Mouse (Mus musculus) midbrain, embryonic 16.5 days (tissue): ENCODE results near the gene Lgr6. TPM values are rescaled to one million over a fixed set of nuclear protein-coding genes. Genes with fewer than 3 reads are reported as not detected.

Experiments used
- ATAC-seq: fragments of 200-750 bp; cut with Nextera tagmentation; 2 replicates; pipeline ENCODE4 v1.8.0; 2017; ENCODE audit warnings: moderate TSS enrichment
- H3K27ac ChIP-seq: fragments of 300-500 bp; sonication (generic); 2 replicates; pipeline ENCODE4 v1.5.1; 2014; ENCODE audit warnings: mild to moderate bottlenecking, low read length, mixed read lengths
- H3K27me3 ChIP-seq: fragments of 300-500 bp; sonication (generic); 2 replicates; pipeline ENCODE4 v1.6.1; 2014; ENCODE audit warnings: low read depth, low read length, mixed read lengths; ENCODE audit not compliant: control insufficient read depth, insufficient read depth
- H3K36me3 ChIP-seq: fragments of 300-500 bp; sonication (generic); 2 replicates; pipeline ENCODE4 v1.6.1; 2014; ENCODE audit warnings: mild to moderate bottlenecking, low read length, moderate library complexity, mixed read lengths; ENCODE audit not compliant: control insufficient read depth, insufficient read depth
- H3K4me1 ChIP-seq: fragments of 300-500 bp; sonication (generic); 2 replicates; pipeline ENCODE4 v1.6.1; 2014; ENCODE audit warnings: mild to moderate bottlenecking, low read length, mixed read lengths; ENCODE audit not compliant: control insufficient read depth, insufficient read depth
- H3K4me2 ChIP-seq: fragments of 300-500 bp; sonication (generic); 2 replicates; pipeline ENCODE4 v1.6.1; 2014; ENCODE audit warnings: mild to moderate bottlenecking, low read length, mixed read lengths
- H3K4me3 ChIP-seq: fragments of 300-500 bp; sonication (generic); 2 replicates; pipeline ENCODE4 v1.5.1; 2014; ENCODE audit warnings: low read depth, mild to moderate bottlenecking, low read length, moderate library complexity, mixed read lengths
- H3K9ac ChIP-seq: fragments of 300-500 bp; sonication (generic); 2 replicates; pipeline ENCODE4 v1.6.1; 2014; ENCODE audit warnings: low read depth, low read length, mixed read lengths
- H3K9me3 ChIP-seq: fragments of 300-500 bp; sonication (generic); replicated peaks from 2 replicates; pipeline ENCODE4 v1.6.1; 2014; ENCODE audit warnings: mild to moderate bottlenecking, low read length, mixed read lengths; ENCODE audit not compliant: control insufficient read depth, poor library complexity, severe bottlenecking
- WGBS: fragments of 180-500 bp; shearing (Covaris S2); extraction: QIAGEN DNeasy Blood & Tissue Kit; methylation state at CpG from one replicate; pipeline ENCODE4 v1.1.7; 2014; 5-methylcytosine and 5-hydroxymethylcytosine counted together
- polyA plus RNA-seq: library from polyadenylated mRNA; unstranded; fragments of >200 nt; fragmentation: Nextera tagmentation; extraction: Ambion mirVana; gene quantifications from 2 replicates; pipeline ENCODE4 v1.2.1, GENCODE M21; 2015

Gene Lgr6
- polyA plus RNA-seq, 1 experiment from 2014 or later: 1.2 TPM

- Histone ChIP-seq H3K27me3 (no peaks in the 10 kb centered on the region), H3K9me3 (no peaks in the 10 kb centered on the region), H3K9ac (no peak overlapping the region), H3K4me1 (no peaks in the 10 kb centered on the region), H3K36me3 (no peaks in the 10 kb centered on the region), H3K4me2 (no peak overlapping the region), H3K4me3 (no peak overlapping the region), H3K27ac (no peak overlapping the region)
- ATAC-seq: no peak
- WGBS: 85% methylated on average over 5 of the region's 5 CpGs
Measured at GRCm38 (mm10) chr1:135054121-135054520, 51.0 kb downstream of the Lgr6 start.

- no peaks in the 10 kb centered on the region for H3K4me1 ChIP-seq
- H3K27me3 ChIP-seq: no peaks in the 10 kb centered on the region
- no peaks in the 10 kb centered on the region for H3K9me3 ChIP-seq
- 94% methylated on average over 2 of the region's 2 CpGs for WGBS
- H3K4me3 ChIP-seq: no peak overlapping the region
- H3K9ac ChIP-seq: no peak overlapping the region
- ATAC-seq: no peak
- no peak overlapping the region for H3K27ac ChIP-seq
- no peaks in the 10 kb centered on the region for H3K36me3 ChIP-seq
- H3K4me2 ChIP-seq: no peak overlapping the region
Measured at GRCm38 (mm10) chr1:135044439-135044838, 60.6 kb downstream of the Lgr6 start.

GRCm38 (mm10) chr1:135036297-135036696, 68.8 kb downstream of the Lgr6 start:
- ATAC-seq: no peak
- Histone ChIP-seq H3K9ac (no peak overlapping the region), H3K36me3 (no peaks in the 10 kb centered on the region), H3K4me1 (no peaks in the 10 kb centered on the region), H3K27ac (no peak overlapping the region), H3K27me3 (no peaks in the 10 kb centered on the region), H3K4me3 (no peak overlapping the region), H3K9me3 (no peaks in the 10 kb centered on the region), H3K4me2 (no peak overlapping the region)
- whole genome bisulfite sequencing: 91% methylated on average over 5 of the region's 5 CpGs

- no peaks in the 10 kb centered on the region for H3K4me1 ChIP-seq
- H3K4me3 ChIP-seq: no peak overlapping the region
- no peaks in the 10 kb centered on the region for H3K27me3 ChIP-seq
- H3K9me3 ChIP-seq: no peaks in the 10 kb centered on the region
- no peak overlapping the region for H3K9ac ChIP-seq
- no peak overlapping the region for H3K27ac ChIP-seq
- no peak for ATAC-seq
- no peaks in the 10 kb centered on the region for H3K36me3 ChIP-seq
- no peak overlapping the region for H3K4me2 ChIP-seq
- WGBS: 40% methylated on average over 8 of the region's 8 CpGs
Measured at GRCm38 (mm10) chr1:135032658-135033057, 72.4 kb downstream of the Lgr6 start.

GRCm38 (mm10) chr1:135030121-135030520, 75.0 kb downstream of the Lgr6 start:
- WGBS: 88% methylated on average over 2 of the region's 2 CpGs
- no peaks in the 10 kb centered on the region for H3K27me3 ChIP-seq
- no peaks in the 10 kb centered on the region for H3K9me3 ChIP-seq
- H3K27ac ChIP-seq: no peak overlapping the region
- no peak overlapping the region for H3K4me3 ChIP-seq
- ATAC-seq: no peak
- no peak overlapping the region for H3K9ac ChIP-seq
- H3K36me3 ChIP-seq: no peaks in the 10 kb centered on the region
- no peaks in the 10 kb centered on the region for H3K4me1 ChIP-seq
- H3K4me2 ChIP-seq: no peak overlapping the region

- Histone ChIP-seq H3K36me3 (no peaks in the 10 kb centered on the region), H3K4me1 (no peaks in the 10 kb centered on the region), H3K9me3 (no peaks in the 10 kb centered on the region), H3K27ac (no peak overlapping the region), H3K9ac (no peak overlapping the region), H3K27me3 (no peaks in the 10 kb centered on the region), H3K4me2 (no peak overlapping the region), H3K4me3 (no peak overlapping the region)
- WGBS: 67% methylated on average over 1 of the region's 1 CpGs
- ATAC-seq: 0 out of 2 replicates have a peak, but pooled peaks have one; percentile 32
Measured at GRCm38 (mm10) chr1:135026275-135026674, 78.8 kb downstream of the Lgr6 start.

- H3K4me2 ChIP-seq: no peak overlapping the region
- no peak overlapping the region for H3K27ac ChIP-seq
- H3K9me3 ChIP-seq: no peaks in the 10 kb centered on the region
- 69% methylated on average over 1 of the region's 1 CpGs for WGBS
- peaks cover 14% of the 10 kb centered on the region for H3K4me1 ChIP-seq
- H3K4me3 ChIP-seq: no peak overlapping the region
- no peaks in the 10 kb centered on the region for H3K36me3 ChIP-seq
- H3K9ac ChIP-seq: no peak overlapping the region
- no peaks in the 10 kb centered on the region for H3K27me3 ChIP-seq
- ATAC-seq: no peak
Measured at GRCm38 (mm10) chr1:135023583-135023982, 81.5 kb downstream of the Lgr6 start.

GRCm38 (mm10) chr1:135021936-135022335, 83.1 kb downstream of the Lgr6 start:
- Histone ChIP-seq H3K4me3 (no peak overlapping the region), H3K27ac (no peak overlapping the region), H3K27me3 (no peaks in the 10 kb centered on the region), H3K9me3 (no peaks in the 10 kb centered on the region), H3K36me3 (no peaks in the 10 kb centered on the region), H3K4me2 (no peak overlapping the region), H3K9ac (no peak overlapping the region), H3K4me1 (peaks cover 15% of the 10 kb centered on the region)
- no peak for ATAC-seq
- 82% methylated on average over 5 of the region's 5 CpGs for WGBS

- Histone ChIP-seq H3K9me3 (no peaks in the 10 kb centered on the region), H3K4me3 (no peak overlapping the region), H3K4me2 (no peak overlapping the region), H3K27me3 (no peaks in the 10 kb centered on the region), H3K27ac (no peak overlapping the region), H3K4me1 (peaks cover 15% of the 10 kb centered on the region), H3K36me3 (no peaks in the 10 kb centered on the region), H3K9ac (no peak overlapping the region)
- 46% methylated on average over 5 of the region's 5 CpGs for WGBS
- no peak for ATAC-seq
Measured at GRCm38 (mm10) chr1:135020970-135021369, 84.1 kb downstream of the Lgr6 start.
